In genomic region chr5:91849114-91849513, GRCm38 (mm10) we compare ENCODE assay signal across 14 mouse cellular contexts.
"Had no signal": no experiment of that assay in that cellular context is flagged by ENCODE, and none has a peak within 500 bp of the region (broad histone marks: within the 10 kb centered on the region; RNA-seq: fewer than 3 reads in every experiment).

No protein-coding gene starts in this region.

- H3K36me3 ChIP-seq: limb, embryonic 10.5 days; midbrain, embryonic 15.5 days; neural tube, embryonic 12.5 days had no signal

- H3K9ac ChIP-seq: midbrain, embryonic 15.5 days; neural tube, embryonic 12.5 days had no signal

- DNase-seq: kidney, adult 9 months; kidney, postnatal 36 days; lung, adult 2 months; lung, postnatal 36 days; thymus, adult 18-20 months; thymus, postnatal 14 days had no signal

- H3K4me2 ChIP-seq: midbrain, embryonic 15.5 days; neural tube, embryonic 12.5 days had no signal

- H3K27me3 ChIP-seq: midbrain, embryonic 15.5 days; neural tube, embryonic 12.5 days had no signal

- H3K4me1 ChIP-seq: midbrain, embryonic 15.5 days; neural tube, embryonic 12.5 days had no signal

- H3K9me3 ChIP-seq: limb, embryonic 10.5 days; midbrain, embryonic 15.5 days; neural tube, embryonic 12.5 days had no signal

- H3K4me3 ChIP-seq: layer of hippocampus, adult 2 months; limb, embryonic 10.5 days; midbrain, embryonic 15.5 days; neural tube, embryonic 12.5 days had no signal

- ATAC-seq: intestine, postnatal 0 days; lung, postnatal 0 days; midbrain, embryonic 15.5 days had no signal

- H3K27ac ChIP-seq: kidney, postnatal 0 days; layer of hippocampus, adult 2 months; limb, embryonic 10.5 days; midbrain, embryonic 15.5 days; neural tube, embryonic 12.5 days; stomach, postnatal 0 days had no signal
